ENCODE assay signal across 20 mouse cellular contexts in the genomic region with DNA sequence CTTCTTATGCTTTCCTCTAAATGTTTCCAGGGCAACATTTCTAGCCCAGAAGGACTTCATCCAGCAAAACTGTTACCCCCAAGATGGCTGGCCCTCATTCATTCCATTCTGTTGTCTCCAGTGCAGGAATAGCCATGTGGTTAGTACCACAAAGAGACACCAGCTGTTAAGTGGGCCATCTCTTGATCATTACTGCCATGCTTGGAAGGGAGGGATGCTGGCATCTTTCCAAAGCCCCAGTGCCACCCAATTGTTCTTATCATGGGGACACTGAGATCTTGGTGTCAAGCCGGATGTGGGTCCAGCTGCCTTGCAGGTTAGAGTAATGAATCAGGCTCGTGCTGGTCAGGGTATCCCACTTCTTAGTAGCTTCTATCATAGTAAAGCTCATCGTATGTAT.
DNase-seq lines count a peak whose midpoint lies in the region; TF ChIP-seq lines count a peak whose summit lies in the region.
"Had no signal": no experiment of that assay in that cellular context is flagged by ENCODE, and none has a peak within 500 bp of the region (broad histone marks: within the 10 kb centered on the region; RNA-seq: fewer than 3 reads in every experiment).

No protein-coding gene starts in this region.

- TF ChIP-seq CTCF in kidney, adult 2 months (conservative IDR thresholded peaks at IDR 0.05; ENCODE audit: insufficient read depth, insufficient read length, low read depth, low read length), result no peak

- H3K79me2 ChIP-seq in myocyte (ENCODE audit: control insufficient read depth, insufficient read depth), result no peaks in the 10 kb centered on the region

- TF ChIP-seq POLR2A in myocyte (IDR thresholded peaks at IDR 0.05; ENCODE audit: insufficient read length, low read depth), result no peak
- no peak for TF ChIP-seq POLR2A in kidney, adult 2 months (IDR thresholded peaks at IDR 0.05; ENCODE audit: low read depth, low read length)

- H3K27me3 ChIP-seq in myocyte (ENCODE audit: control insufficient read depth, insufficient read depth, insufficient read length), result no peaks in the 10 kb centered on the region
- H3K27me3 ChIP-seq in kidney, adult 2 months (replicated peaks; ENCODE audit: control insufficient read depth, insufficient read depth, low read length), result no peaks in the 10 kb centered on the region
- H3K27me3 ChIP-seq: CH12.LX, Patski had no signal

- peak; percentile 15 for DNase-seq in cerebellum, adult 9-10 months
- no peak for DNase-seq in cerebellum, adult 11 months
- DNase-seq in heart, adult 11 months, result peak; percentile 64
- DNase-seq in heart, postnatal 10 days, result no peak
- DNase-seq in retina, postnatal 1 day, result peak; percentile 41
- no peak for DNase-seq in retina, embryonic 14.5 days (ENCODE audit: low spot score)
- no peak for DNase-seq in kidney, adult 2 months
- DNase-seq: adrenal gland, adult 2 months; adrenal gland, adult 8-10 months; adrenal gland, postnatal 10 days; adrenal gland, postnatal 14 days; adrenal gland, postnatal 25 days; adrenal gland, postnatal 36 days; B cell, adult 2 months; cerebellum, adult 11-12 months; cerebellum, adult 18-20 months had no signal

- no peak overlapping the region for H3K4me3 ChIP-seq in myocyte
- no peak overlapping the region for H3K4me3 ChIP-seq in kidney, adult 2 months (ENCODE audit: insufficient read depth, low read depth, low read length)

- WGBS in kidney, adult 2 months, result 97% methylated on average over 3 of the region's 3 CpGs

- H3K27ac ChIP-seq in kidney, adult 2 months (ENCODE audit: insufficient read depth, low read depth, low read length), result no peak overlapping the region

- no peak overlapping the region for H3ac ChIP-seq in myocyte (ENCODE audit: control insufficient read depth, insufficient read length)

- peaks cover 39% of the 10 kb centered on the region for H3K36me3 ChIP-seq in myocyte (ENCODE audit: control insufficient read depth, insufficient read depth)
- no peaks in the 10 kb centered on the region; the same call in 1 of the 2 replicates for H3K36me3 ChIP-seq in kidney, adult 2 months (ENCODE audit: control insufficient read depth, insufficient read depth, low read length)
- H3K36me3 ChIP-seq: G1E had no signal

- H3K4me1 ChIP-seq in kidney, adult 2 months (ENCODE audit: control insufficient read depth, insufficient read depth, low read length), result peaks cover 7% of the 10 kb centered on the region; the same call in 1 of the 2 replicates

- H3K4me2 ChIP-seq in myocyte (ENCODE audit: low read depth), result no peak overlapping the region

- intact Hi-C loops in heart, postnatal 10 days (cut with DNase I), result no loop called here

TF ChIP-seq in myocyte, 11 proteins besides CTCF, POLR2A, EP300 and RAD21:
- no peak for TF ChIP-seq CEBPB (IDR thresholded peaks at IDR 0.05; ENCODE audit: insufficient read depth, poor library complexity, severe bottlenecking)
- TF ChIP-seq MYOG (IDR thresholded peaks at IDR 0.05; ENCODE audit: control insufficient read depth in 1 of 3, insufficient read depth in 1 of 3, insufficient read length in 2 of 3, low read depth in 2 of 3), result peak in 2 of 3 experiments; percentile 23 to 64
- peak in 2 of 3 experiments; percentile 43 to 65 for TF ChIP-seq MYOD1 (IDR thresholded peaks at IDR 0.05; ENCODE audit: control insufficient read depth in 1 of 3, insufficient read length in 2 of 3, low read depth in 2 of 3)

Comparison
In these comparisons a context has a peak if more than half of its experiments do, and no peak if none do; other contexts are left out.
1. DNase-seq: peak in cerebellum, adult 9-10 months (single experiment), heart, adult 11 months (single experiment) and retina, postnatal 1 day (single experiment); none in cerebellum, adult 11 months (single experiment), heart, postnatal 10 days (0 of 2), retina, embryonic 14.5 days (single experiment) and kidney, adult 2 months (single experiment).